Mouse (Mus musculus) megakaryocyte, embryonic 14.5 days (primary cell): ENCODE measurements around the gene Rabgap1.

ENCODE experiments used
- FLI1 ChIP-seq: IDR thresholded peaks from 2 replicates; pipeline ENCODE4 v1.6.1; 2012; ENCODE audit warnings: low read length, inconsistent platforms, mixed read lengths
- GATA1 ChIP-seq: IDR thresholded peaks from 3 replicates; pipeline ENCODE4 v1.6.1; 2012; ENCODE audit warnings: mixed read lengths, low read length, inconsistent platforms, borderline replicate concordance

- TF ChIP-seq FLI1 = no peak
- no peak for TF ChIP-seq GATA1
Measured at GRCm38 (mm10) chr2:37479559-37479958, 36.5 kb downstream of the Rabgap1 start.
